Mouse (Mus musculus) limb, embryonic 11.5 days (tissue): ENCODE measurements around the gene Hs2st1. TPM values are rescaled to one million over a fixed set of nuclear protein-coding genes. Genes with fewer than 3 reads are reported as not detected.

Source experiments
- ATAC-seq: fragments of 200-750 bp; cut with Nextera tagmentation; 2 replicates; pipeline ENCODE4 v1.8.0; 2017; ENCODE audit warnings: low read depth; ENCODE audit not compliant: insufficient number of reproducible peaks, low FRiP score, low TSS enrichment
- DNase-seq: peaks from one replicate; pipeline ENCODE4 v3.0.0-alpha.2; 2015; ENCODE audit warnings: low spot score
- H3K27ac ChIP-seq: fragments of 300-500 bp; sonication (generic); replicated peaks from 2 replicates; pipeline ENCODE4 v1.5.1; 2014; ENCODE audit warnings: low read depth, mild to moderate bottlenecking, low read length
- H3K27me3 ChIP-seq: fragments of 300-500 bp; sonication (generic); 2 replicates; pipeline ENCODE4 v1.6.1; 2014; ENCODE audit warnings: mild to moderate bottlenecking, low read length, mixed read lengths; ENCODE audit not compliant: control insufficient read depth, insufficient read depth
- H3K36me3 ChIP-seq: fragments of 300-500 bp; sonication (generic); 2 replicates; pipeline ENCODE4 v1.6.1; 2014; ENCODE audit warnings: mild to moderate bottlenecking, low read length, moderate library complexity, mixed read lengths; ENCODE audit not compliant: control insufficient read depth, insufficient read depth
- H3K4me1 ChIP-seq: fragments of 300-500 bp; sonication (generic); 2 replicates; pipeline ENCODE4 v1.6.1; 2014; ENCODE audit warnings: low read length, mixed read lengths; ENCODE audit not compliant: control insufficient read depth, insufficient read depth
- H3K4me2 ChIP-seq: fragments of 300-500 bp; sonication (generic); 2 replicates; pipeline ENCODE4 v1.6.1; 2014; ENCODE audit warnings: low read depth, mild to moderate bottlenecking, moderate library complexity; ENCODE audit not compliant: severe bottlenecking
- H3K4me3 ChIP-seq: fragments of 300-500 bp; sonication (generic); 2 replicates; pipeline ENCODE4 v1.5.1; 2014; ENCODE audit warnings: low read depth, low read length
- H3K9ac ChIP-seq: fragments of 300-500 bp; sonication (generic); 2 replicates; pipeline ENCODE4 v1.6.1; 2014; ENCODE audit warnings: mild to moderate bottlenecking, low read length
- H3K9me3 ChIP-seq: fragments of 300-500 bp; sonication (generic); 2 replicates; pipeline ENCODE4 v1.6.1; 2016; ENCODE audit warnings: low read length; ENCODE audit not compliant: control insufficient read depth
- WGBS: fragments of 180-500 bp; shearing (Covaris S2); extraction: QIAGEN DNeasy Blood & Tissue Kit; methylation state at CpG from one replicate; pipeline ENCODE4 v1.1.7; 2014; 5-methylcytosine and 5-hydroxymethylcytosine counted together
- polyA plus RNA-seq: library from polyadenylated mRNA; unstranded; fragments of >200 nt; fragmentation: Nextera tagmentation; extraction: Ambion mirVana; gene quantifications from 2 replicates; pipeline ENCODE4 v1.2.1, GENCODE M21; 2014

Hs2st1 gene
- polyA plus RNA-seq, 1 experiment from 2014 or later: 14.8 TPM

DNA sequence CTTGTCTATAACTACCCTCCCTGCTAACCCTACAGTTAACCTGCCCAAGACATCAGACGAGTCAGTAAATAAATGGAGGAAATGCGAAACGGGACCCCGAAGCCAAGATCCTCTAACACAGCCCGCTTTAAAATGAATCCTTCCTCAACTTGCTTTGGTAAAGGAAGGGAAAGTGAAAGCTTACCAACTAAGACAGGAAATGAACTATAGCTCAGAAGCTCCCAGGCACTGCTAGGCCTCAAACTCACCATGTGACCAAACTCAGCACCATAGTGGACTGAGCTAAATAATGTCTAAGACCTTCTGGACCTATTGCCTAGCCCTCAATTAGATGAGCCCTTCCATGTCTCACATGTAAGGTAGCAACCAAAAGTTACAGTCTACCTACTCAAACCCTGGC, 168.7 kb downstream of the Hs2st1 start:
- Histone ChIP-seq H3K4me1 (peaks cover 5% of the 10 kb centered on the region; the same call in 1 of the 2 replicates), H3K27me3 (no peaks in the 10 kb centered on the region), H3K4me3 (no peak overlapping the region), H3K4me2 (no peak overlapping the region), H3K36me3 (no peaks in the 10 kb centered on the region), H3K9me3 (no peaks in the 10 kb centered on the region), H3K9ac (no peak overlapping the region), H3K27ac (no peak overlapping the region)
- 71% methylated on average over 5 of the region's 5 CpGs for WGBS
- DNase-seq (no peak), ATAC-seq (no peak)

DNA sequence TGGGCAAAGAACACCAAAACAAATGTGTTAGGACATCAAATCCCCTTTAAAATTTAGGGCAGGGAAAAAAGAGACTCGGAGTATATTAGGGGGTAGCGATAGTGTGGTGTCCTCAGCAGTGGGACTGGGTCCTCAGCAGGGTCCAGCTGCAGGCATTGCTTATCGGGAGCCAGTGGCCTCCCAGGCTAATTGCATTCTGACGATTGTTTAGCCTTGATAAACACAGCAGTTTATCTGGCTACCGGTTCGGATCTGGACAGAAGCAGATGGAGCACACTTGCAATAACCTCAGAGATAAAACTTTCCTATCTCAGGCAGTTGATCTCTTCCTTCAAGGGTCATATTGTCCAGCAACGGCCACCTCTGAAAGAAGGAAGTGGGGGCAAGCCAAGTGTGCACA, 169.1 kb downstream of the Hs2st1 start:
- Histone ChIP-seq H3K27me3 (no peaks in the 10 kb centered on the region), H3K9ac (no peak overlapping the region), H3K4me2 (no peak overlapping the region), H3K27ac (no peak overlapping the region), H3K36me3 (no peaks in the 10 kb centered on the region), H3K4me1 (peaks cover 5% of the 10 kb centered on the region; the same call in 1 of the 2 replicates), H3K9me3 (no peaks in the 10 kb centered on the region), H3K4me3 (no peak overlapping the region)
- DNase-seq: no peak
- ATAC-seq: no peak
- whole genome bisulfite sequencing: 51% methylated on average over 7 of the region's 7 CpGs

DNA sequence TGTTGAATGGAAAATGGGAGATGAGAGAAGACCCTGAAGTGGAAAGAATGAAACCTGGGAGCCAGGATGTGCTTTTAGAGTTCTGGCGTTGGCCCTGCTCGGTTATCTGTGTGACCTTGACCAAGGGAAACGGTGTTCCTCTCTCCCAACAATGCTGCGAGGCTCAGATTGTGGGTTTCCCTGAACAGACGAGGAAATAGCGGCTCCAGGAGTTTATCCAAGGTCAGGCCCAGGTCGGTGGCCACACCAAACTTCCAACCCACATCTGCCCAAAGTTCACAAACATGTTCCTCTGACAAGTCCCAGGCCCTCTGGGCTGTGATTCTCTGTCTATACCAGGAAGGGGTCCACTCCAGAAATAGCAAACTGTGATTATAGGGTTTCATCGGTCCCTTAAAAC, 169.6 kb downstream of the Hs2st1 start:
- Histone ChIP-seq H3K4me1 (peaks cover 5% of the 10 kb centered on the region; the same call in 1 of the 2 replicates), H3K27me3 (no peaks in the 10 kb centered on the region), H3K36me3 (no peaks in the 10 kb centered on the region), H3K4me3 (no peak overlapping the region), H3K27ac (no peak overlapping the region), H3K4me2 (no peak overlapping the region), H3K9ac (no peak overlapping the region), H3K9me3 (no peaks in the 10 kb centered on the region)
- WGBS: 73% methylated on average over 8 of the region's 8 CpGs
- ATAC-seq (no peak), DNase-seq (no peak)

DNA sequence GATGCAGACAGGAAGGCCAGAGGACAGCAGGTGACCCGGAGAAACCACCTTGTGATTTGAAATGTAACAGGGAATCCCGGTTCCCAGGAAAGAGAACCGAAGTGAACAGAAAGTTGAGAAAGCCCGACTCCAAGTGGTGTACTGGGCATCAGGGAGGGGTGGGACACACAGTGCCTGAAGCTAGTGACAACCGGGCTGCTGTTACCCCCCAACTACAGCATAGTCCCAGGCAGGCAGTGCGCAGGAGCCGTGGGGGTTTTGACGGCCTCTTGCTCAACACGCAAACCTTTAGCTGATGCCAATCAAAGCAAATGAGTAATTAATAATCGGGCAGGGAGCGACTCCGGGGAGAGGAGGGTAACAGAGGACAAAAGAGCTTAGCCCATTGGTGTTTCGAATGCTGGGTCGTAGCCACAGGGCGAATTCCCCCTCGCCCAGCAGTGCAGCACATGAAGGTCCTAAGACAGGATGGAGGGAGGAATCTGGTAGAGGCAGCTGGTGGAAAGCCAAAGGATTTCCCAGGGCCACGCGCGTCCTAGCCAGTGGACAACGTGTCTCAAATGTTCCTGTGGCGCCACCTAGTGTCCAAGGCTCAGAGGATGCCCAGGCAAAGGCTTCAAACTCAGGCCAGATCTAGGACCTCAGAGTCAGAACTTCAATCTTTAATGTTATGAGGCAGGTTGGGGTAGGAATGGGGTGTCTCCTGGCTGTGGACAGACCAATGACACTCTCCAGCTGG, 170.5 kb downstream of the Hs2st1 start:
- Histone ChIP-seq H3K9ac (no peak overlapping the region), H3K4me2 (peak overlapping the region; percentile 19; the same call in 1 of the 2 replicates), H3K4me3 (no peak overlapping the region), H3K27ac (no peak overlapping the region), H3K9me3 (no peaks in the 10 kb centered on the region), H3K36me3 (no peaks in the 10 kb centered on the region), H3K4me1 (no peaks in the 10 kb centered on the region), H3K27me3 (no peaks in the 10 kb centered on the region)
- 38% methylated on average over 21 of the region's 21 CpGs for WGBS
- peak; percentile 96 for DNase-seq
- ATAC-seq: peak; percentile 63; the same call in 1 of the 2 replicates

DNA sequence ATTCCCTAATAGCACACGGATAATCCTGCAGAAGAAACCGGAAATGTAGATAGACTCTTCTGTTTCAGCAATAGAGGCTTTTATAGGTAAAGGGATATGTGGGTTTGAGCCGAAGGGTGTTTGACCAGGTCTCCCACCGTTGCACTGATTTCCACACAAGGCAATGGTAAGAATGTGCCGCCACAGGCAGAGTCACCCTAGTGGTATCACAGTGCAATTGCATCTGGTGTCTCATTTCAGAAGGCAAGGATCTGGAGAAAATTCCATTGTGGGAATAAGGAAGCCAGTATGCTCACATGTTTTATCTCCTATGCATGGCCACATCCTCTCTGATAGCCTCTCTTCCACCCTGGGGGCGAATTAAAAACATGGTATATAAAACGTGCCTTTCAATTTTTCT, 171.8 kb downstream of the Hs2st1 start:
- Histone ChIP-seq H3K4me3 (no peak overlapping the region), H3K9me3 (no peaks in the 10 kb centered on the region), H3K9ac (no peak overlapping the region), H3K27me3 (no peaks in the 10 kb centered on the region), H3K4me2 (no peak overlapping the region), H3K4me1 (no peaks in the 10 kb centered on the region), H3K27ac (no peak overlapping the region), H3K36me3 (no peaks in the 10 kb centered on the region)
- 76% methylated on average over 7 of the region's 7 CpGs for WGBS
- DNase-seq (no peak), ATAC-seq (no peak)

DNA sequence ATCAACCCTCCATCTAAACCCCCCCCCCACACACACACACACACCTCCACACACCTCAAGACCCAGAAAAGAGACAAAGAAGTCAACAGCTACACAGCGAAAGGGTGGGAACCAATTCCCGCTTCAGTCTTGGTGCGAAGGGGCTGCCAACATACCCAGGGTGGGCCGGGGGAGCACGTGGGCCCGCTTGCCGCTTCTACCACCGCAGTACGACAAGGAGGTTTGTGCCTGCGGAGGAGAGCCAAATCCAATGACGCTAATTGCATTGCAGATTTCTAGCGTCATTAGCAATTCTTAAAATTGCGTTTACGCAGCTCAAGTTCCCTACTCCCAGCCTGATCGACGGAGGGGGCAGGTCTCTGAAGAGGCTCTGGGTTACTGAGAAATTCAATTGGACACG, 173.5 kb downstream of the Hs2st1 start:
- ATAC-seq: no peak
- no peaks in the 10 kb centered on the region for H3K4me1 ChIP-seq
- H3K9me3 ChIP-seq: no peaks in the 10 kb centered on the region
- no peak overlapping the region for H3K27ac ChIP-seq
- WGBS: 63% methylated on average over 17 of the region's 17 CpGs
- no peaks in the 10 kb centered on the region for H3K36me3 ChIP-seq
- no peaks in the 10 kb centered on the region for H3K27me3 ChIP-seq
- H3K4me2 ChIP-seq: no peak overlapping the region
- H3K9ac ChIP-seq: no peak overlapping the region
- DNase-seq: no peak
- H3K4me3 ChIP-seq: no peak overlapping the region

DNA sequence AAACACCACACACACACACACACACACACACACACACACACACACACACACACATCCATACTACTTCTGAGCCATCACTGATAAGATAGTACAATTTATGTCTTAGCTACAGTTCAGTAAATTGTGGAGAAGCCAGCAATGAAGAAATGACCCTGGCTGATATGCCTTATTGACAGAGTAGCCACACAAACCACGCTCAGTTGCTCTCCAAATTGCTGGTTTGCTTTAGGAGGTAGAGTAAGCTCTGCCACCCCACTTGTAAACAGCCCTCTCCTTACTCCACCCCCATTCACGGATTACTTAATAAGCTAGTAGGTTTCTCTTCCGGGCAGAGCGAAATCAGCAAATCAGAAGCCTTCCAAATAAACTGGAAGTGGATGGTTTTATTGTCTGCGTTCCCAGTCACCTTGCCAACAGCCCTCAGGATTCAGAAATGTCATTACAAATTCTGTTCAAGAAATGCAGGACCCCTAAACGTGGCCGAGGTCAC, 175.5 kb downstream of the Hs2st1 start:
- Histone ChIP-seq H3K9ac (no peak overlapping the region), H3K9me3 (no peaks in the 10 kb centered on the region), H3K27me3 (no peaks in the 10 kb centered on the region), H3K4me1 (no peaks in the 10 kb centered on the region), H3K36me3 (no peaks in the 10 kb centered on the region), H3K27ac (no peak overlapping the region), H3K4me2 (no peak overlapping the region), H3K4me3 (no peak overlapping the region)
- 63% methylated on average over 7 of the region's 7 CpGs for WGBS
- DNase-seq (no peak), ATAC-seq (no peak)

DNA sequence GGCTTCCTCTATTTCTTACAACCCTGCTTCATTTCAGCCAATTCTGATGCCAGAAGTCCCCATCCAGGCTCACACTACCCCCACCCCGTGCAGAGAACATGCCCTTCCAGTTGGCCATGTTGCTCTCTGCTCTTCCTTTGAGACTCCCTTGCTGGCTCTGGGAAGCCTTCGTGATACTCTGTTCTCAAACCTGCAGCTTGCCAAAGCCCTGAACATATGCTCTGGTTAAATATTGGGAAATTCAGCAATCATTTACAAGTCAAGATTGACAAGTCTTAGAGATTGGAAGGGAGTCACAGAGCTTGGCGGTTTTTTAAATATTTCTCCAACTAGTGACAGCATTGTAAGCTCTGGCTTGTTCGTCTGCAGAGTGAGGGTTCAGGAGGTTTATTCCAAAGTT, 183.5 kb downstream of the Hs2st1 start:
- DNase-seq: no peak
- H3K36me3 ChIP-seq: no peaks in the 10 kb centered on the region
- no peak overlapping the region for H3K4me2 ChIP-seq
- 84% methylated on average over 4 of the region's 4 CpGs for WGBS
- no peak overlapping the region for H3K9ac ChIP-seq
- no peak for ATAC-seq
- H3K4me3 ChIP-seq: no peak overlapping the region
- no peaks in the 10 kb centered on the region for H3K27me3 ChIP-seq
- H3K4me1 ChIP-seq: 0 out of 2 replicates have a peak, but pooled peaks cover 1% of the 10 kb centered on the region
- no peaks in the 10 kb centered on the region for H3K9me3 ChIP-seq
- H3K27ac ChIP-seq: no peak overlapping the region
